Mouse (Mus musculus): ENCODE measurements around the gene Arhgef7. TPM values are rescaled to one million over a fixed set of nuclear protein-coding genes. Genes with fewer than 3 reads are reported as not detected.

Gene Arhgef7
- polyA plus RNA-seq, 1 experiment from 2014 or later, result 84.0 TPM

DNA sequence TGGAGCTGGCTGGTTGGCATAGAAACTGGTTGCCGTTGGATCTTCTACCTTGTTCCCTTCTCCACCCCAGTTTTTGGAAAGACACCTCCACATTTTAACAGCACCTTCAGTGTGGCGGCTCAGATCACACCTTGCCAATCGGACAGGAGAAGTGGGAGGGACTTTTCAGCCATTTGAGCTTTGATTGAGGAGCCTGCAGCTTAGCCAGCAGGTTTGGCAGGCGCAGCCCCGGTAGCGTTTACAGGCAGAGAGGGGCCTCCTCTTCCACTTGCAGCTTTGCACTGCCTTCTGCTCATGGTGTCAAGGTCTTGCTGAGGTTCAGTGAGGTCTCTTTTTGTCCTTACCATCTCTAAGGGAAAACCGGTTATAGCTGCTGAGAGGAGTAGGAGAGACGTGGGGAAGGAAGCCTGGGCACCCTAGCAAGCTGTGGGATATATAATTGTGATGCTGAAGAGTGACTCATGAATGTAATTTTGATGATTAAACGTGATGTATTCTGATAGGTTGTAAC, 95.1 kb downstream of the Arhgef7 start:
- H3K27ac ChIP-seq (replicated peaks; ENCODE audit: low read depth, low read length), result no peak overlapping the region
- no peak for ATAC-seq (ENCODE audit: low FRiP score, low TSS enrichment)

GRCm38 (mm10) chr8:11825756-11826155, 98.2 kb downstream of the Arhgef7 start:
- WGBS, result 81% methylated on average over 3 of the region's 3 CpGs
- no peak overlapping the region for H3K27ac ChIP-seq (replicated peaks; ENCODE audit: low read depth, low read length)
- H3K9me3 ChIP-seq (ENCODE audit: control insufficient read depth, low read length), result no peaks in the 10 kb centered on the region
- H3K9ac ChIP-seq (replicated peaks; ENCODE audit: low read length), result no peak overlapping the region
- DNase-seq, result no peak
- H3K4me1 ChIP-seq (ENCODE audit: control insufficient read depth, insufficient read depth, low read length), result peaks cover 12% of the 10 kb centered on the region
- H3K27me3 ChIP-seq (ENCODE audit: control insufficient read depth, insufficient read depth, low read length), result no peaks in the 10 kb centered on the region
- peaks cover 71% of the 10 kb centered on the region for H3K36me3 ChIP-seq (ENCODE audit: control insufficient read depth, insufficient read depth, low read length)
- H3K4me2 ChIP-seq (ENCODE audit: low read length), result no peak overlapping the region
- no peak for ATAC-seq (ENCODE audit: low FRiP score, low TSS enrichment)
- no peak overlapping the region for H3K4me3 ChIP-seq (replicated peaks; ENCODE audit: low read depth, low read length)

More for the DNA sequence above, 95.1 kb downstream of the Arhgef7 start:
- no peak for DNase-seq
- no peaks in the 10 kb centered on the region for H3K4me1 ChIP-seq (ENCODE audit: control insufficient read depth, insufficient read depth, low read length)
- no peaks in the 10 kb centered on the region for H3K27me3 ChIP-seq (ENCODE audit: control insufficient read depth, insufficient read depth, low read length)
- 92% methylated on average over 9 of the region's 9 CpGs for WGBS
- H3K4me2 ChIP-seq (ENCODE audit: low read length), result no peak overlapping the region
- H3K9ac ChIP-seq (replicated peaks; ENCODE audit: low read length), result no peak overlapping the region
- no peak overlapping the region for H3K4me3 ChIP-seq (replicated peaks; ENCODE audit: low read depth, low read length)
- no peaks in the 10 kb centered on the region for H3K9me3 ChIP-seq (ENCODE audit: control insufficient read depth, low read length)
- peaks cover 94% of the 10 kb centered on the region for H3K36me3 ChIP-seq (ENCODE audit: control insufficient read depth, insufficient read depth, low read length)

GRCm38 (mm10) chr8:11827312-11827711, 99.8 kb downstream of the Arhgef7 start:
- Histone ChIP-seq H3K4me3 (replicated peaks; ENCODE audit: low read depth, low read length) (no peak overlapping the region), H3K4me2 (ENCODE audit: low read length) (no peak overlapping the region), H3K36me3 (ENCODE audit: control insufficient read depth, insufficient read depth, low read length) (peaks cover 70% of the 10 kb centered on the region), H3K27ac (replicated peaks; ENCODE audit: low read depth, low read length) (no peak overlapping the region), H3K9ac (replicated peaks; ENCODE audit: low read length) (no peak overlapping the region), H3K9me3 (ENCODE audit: control insufficient read depth, low read length) (no peaks in the 10 kb centered on the region), H3K27me3 (ENCODE audit: control insufficient read depth, insufficient read depth, low read length) (no peaks in the 10 kb centered on the region), H3K4me1 (ENCODE audit: control insufficient read depth, insufficient read depth, low read length) (peaks cover 16% of the 10 kb centered on the region)
- peak; percentile 17 for DNase-seq
- WGBS, result 67% methylated on average over 3 of the region's 3 CpGs
- no peak for ATAC-seq (ENCODE audit: low FRiP score, low TSS enrichment)

DNA sequence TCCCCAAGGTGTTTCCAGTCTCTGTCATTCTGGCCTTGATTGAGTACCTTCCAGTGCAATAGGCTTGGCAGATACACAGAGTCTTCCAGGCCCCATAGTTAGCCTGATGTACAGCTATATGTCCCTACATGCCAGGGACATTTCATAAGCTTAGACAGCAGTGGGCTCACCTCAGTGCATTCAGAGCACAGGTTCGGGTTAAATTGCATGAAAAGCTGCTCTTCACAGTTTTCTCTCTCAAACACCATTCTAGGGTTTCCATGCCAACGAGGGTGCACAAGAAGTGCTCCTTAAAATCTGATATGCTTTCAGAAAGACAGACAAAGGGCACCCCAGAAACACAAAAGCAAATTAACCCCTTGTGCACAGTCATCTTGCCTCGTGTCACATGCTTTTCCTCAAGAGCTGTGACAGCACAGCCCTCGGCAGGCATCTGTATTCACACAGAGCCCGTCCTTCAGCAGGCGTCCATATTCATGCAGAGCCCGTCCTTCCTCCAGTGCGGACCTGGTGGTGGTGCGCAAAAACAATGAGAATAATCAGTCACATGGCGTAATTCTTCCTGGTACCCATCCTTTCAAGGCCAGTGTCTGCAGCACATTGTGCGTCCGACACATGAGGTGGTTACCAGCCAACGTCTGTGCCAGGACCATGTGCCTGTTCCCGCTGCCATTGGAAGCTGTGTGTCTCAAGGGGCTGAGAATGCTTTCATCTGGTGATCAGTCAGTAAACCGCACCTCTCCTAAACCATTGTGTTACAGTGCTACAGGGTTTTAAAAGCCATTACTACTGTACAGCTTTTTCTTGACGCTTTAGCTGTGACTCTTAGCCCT, 102.9 kb downstream of the Arhgef7 start:
- H3K4me1 ChIP-seq (ENCODE audit: control insufficient read depth, insufficient read depth, low read length), result peaks cover 16% of the 10 kb centered on the region
- H3K9me3 ChIP-seq (ENCODE audit: control insufficient read depth, low read length), result no peaks in the 10 kb centered on the region
- H3K9ac ChIP-seq (replicated peaks; ENCODE audit: low read length), result peak overlapping the region; percentile 18; the same call in 1 of the 2 replicates
- no peak overlapping the region for H3K4me3 ChIP-seq (replicated peaks; ENCODE audit: low read depth, low read length)
- H3K27me3 ChIP-seq (ENCODE audit: control insufficient read depth, insufficient read depth, low read length), result no peaks in the 10 kb centered on the region
- DNase-seq (peak; percentile 62), ATAC-seq (ENCODE audit: low FRiP score, low TSS enrichment) (peak; percentile 77)
- H3K36me3 ChIP-seq (ENCODE audit: control insufficient read depth, insufficient read depth, low read length), result peaks cover 71% of the 10 kb centered on the region
- H3K4me2 ChIP-seq (ENCODE audit: low read length), result no peak overlapping the region
- H3K27ac ChIP-seq (replicated peaks; ENCODE audit: low read depth, low read length), result peak overlapping the region; percentile 77
- 32% methylated on average over 16 of the region's 16 CpGs for WGBS

DNA sequence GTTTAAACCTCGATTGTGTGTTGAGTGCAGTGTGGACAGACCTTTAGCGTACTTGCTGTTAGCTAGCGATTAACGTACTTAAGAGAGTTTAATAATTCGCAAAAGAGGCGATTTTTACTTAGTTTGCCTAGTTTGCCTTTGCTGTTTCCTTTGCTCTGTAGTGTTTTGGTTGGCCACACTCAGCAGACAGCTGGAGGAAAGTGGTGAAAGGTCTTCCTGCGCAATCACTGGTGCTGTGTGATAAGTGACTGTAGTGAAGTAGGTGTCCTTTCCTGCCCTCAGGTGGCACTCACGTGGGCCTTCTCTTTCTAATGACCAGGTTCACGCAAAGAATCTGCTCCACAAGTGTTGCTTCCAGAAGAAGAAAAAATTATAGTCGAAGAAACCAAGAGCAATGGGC, 103.7 kb downstream of the Arhgef7 start:
- WGBS, result 94% methylated on average over 10 of the region's 10 CpGs
- Histone ChIP-seq H3K4me2 (ENCODE audit: low read length) (no peak overlapping the region), H3K4me3 (replicated peaks; ENCODE audit: low read depth, low read length) (no peak overlapping the region), H3K27me3 (ENCODE audit: control insufficient read depth, insufficient read depth, low read length) (no peaks in the 10 kb centered on the region), H3K9me3 (ENCODE audit: control insufficient read depth, low read length) (no peaks in the 10 kb centered on the region), H3K9ac (replicated peaks; ENCODE audit: low read length) (peak overlapping the region; percentile 23; the same call in 1 of the 2 replicates), H3K36me3 (ENCODE audit: control insufficient read depth, insufficient read depth, low read length) (peaks cover 69% of the 10 kb centered on the region), H3K4me1 (ENCODE audit: control insufficient read depth, insufficient read depth, low read length) (peaks cover 16% of the 10 kb centered on the region), H3K27ac (replicated peaks; ENCODE audit: low read depth, low read length) (peak overlapping the region; percentile 77)
- DNase-seq, result no peak
- no peak for ATAC-seq (ENCODE audit: low FRiP score, low TSS enrichment)

GRCm38 (mm10) chr8:11831939-11832338, 104.4 kb downstream of the Arhgef7 start:
- no peak overlapping the region for H3K27ac ChIP-seq (replicated peaks; ENCODE audit: low read depth, low read length)
- H3K4me2 ChIP-seq (ENCODE audit: low read length), result no peak overlapping the region
- peaks cover 16% of the 10 kb centered on the region for H3K4me1 ChIP-seq (ENCODE audit: control insufficient read depth, insufficient read depth, low read length)
- no peaks in the 10 kb centered on the region for H3K9me3 ChIP-seq (ENCODE audit: control insufficient read depth, low read length)
- H3K36me3 ChIP-seq (ENCODE audit: control insufficient read depth, insufficient read depth, low read length), result peaks cover 61% of the 10 kb centered on the region
- no peak overlapping the region for H3K9ac ChIP-seq (replicated peaks; ENCODE audit: low read length)
- no peak overlapping the region for H3K4me3 ChIP-seq (replicated peaks; ENCODE audit: low read depth, low read length)
- 90% methylated on average over 5 of the region's 5 CpGs for WGBS
- no peaks in the 10 kb centered on the region for H3K27me3 ChIP-seq (ENCODE audit: control insufficient read depth, insufficient read depth, low read length)
- ATAC-seq (ENCODE audit: low FRiP score, low TSS enrichment) (no peak), DNase-seq (no peak)

GRCm38 (mm10) chr8:11833157-11833556, 105.6 kb downstream of the Arhgef7 start:
- no peak overlapping the region for H3K9ac ChIP-seq (replicated peaks; ENCODE audit: low read length)
- peaks cover 58% of the 10 kb centered on the region for H3K36me3 ChIP-seq (ENCODE audit: control insufficient read depth, insufficient read depth, low read length)
- no peak overlapping the region for H3K4me2 ChIP-seq (ENCODE audit: low read length)
- no peak overlapping the region for H3K27ac ChIP-seq (replicated peaks; ENCODE audit: low read depth, low read length)
- 95% methylated on average over 4 of the region's 4 CpGs for WGBS
- H3K4me3 ChIP-seq (replicated peaks; ENCODE audit: low read depth, low read length), result no peak overlapping the region
- H3K27me3 ChIP-seq (ENCODE audit: control insufficient read depth, insufficient read depth, low read length), result no peaks in the 10 kb centered on the region
- peaks cover 16% of the 10 kb centered on the region for H3K4me1 ChIP-seq (ENCODE audit: control insufficient read depth, insufficient read depth, low read length)
- no peaks in the 10 kb centered on the region for H3K9me3 ChIP-seq (ENCODE audit: control insufficient read depth, low read length)
- ATAC-seq (ENCODE audit: low FRiP score, low TSS enrichment) (no peak), DNase-seq (no peak)

DNA sequence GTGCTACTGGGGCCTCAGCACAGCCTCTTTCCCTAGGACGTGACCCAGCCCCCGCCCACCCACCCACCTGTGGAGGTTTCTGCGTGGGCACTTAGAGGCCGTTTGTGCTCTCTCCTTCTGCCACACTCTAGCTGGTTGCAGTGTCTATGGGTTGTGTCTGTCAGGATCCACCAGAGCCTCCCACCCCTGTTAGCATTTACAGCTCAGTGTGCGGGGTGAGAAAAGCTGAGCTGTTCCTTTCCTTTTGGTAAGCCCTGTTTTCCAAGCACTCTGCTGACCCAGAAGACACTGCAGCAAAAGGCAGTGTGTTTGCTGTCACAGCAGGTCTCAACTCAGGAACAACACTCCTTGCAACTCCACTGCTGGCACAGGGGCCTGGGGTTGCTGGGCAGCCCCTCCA, 106.7 kb downstream of the Arhgef7 start:
- no peak for DNase-seq
- WGBS, result 89% methylated on average over 5 of the region's 5 CpGs
- H3K27me3 ChIP-seq (ENCODE audit: control insufficient read depth, insufficient read depth, low read length), result no peaks in the 10 kb centered on the region
- no peak overlapping the region for H3K4me3 ChIP-seq (replicated peaks; ENCODE audit: low read depth, low read length)
- H3K9ac ChIP-seq (replicated peaks; ENCODE audit: low read length), result no peak overlapping the region
- peaks cover 50% of the 10 kb centered on the region for H3K36me3 ChIP-seq (ENCODE audit: control insufficient read depth, insufficient read depth, low read length)
- H3K4me1 ChIP-seq (ENCODE audit: control insufficient read depth, insufficient read depth, low read length), result peaks cover 16% of the 10 kb centered on the region
- H3K27ac ChIP-seq (replicated peaks; ENCODE audit: low read depth, low read length), result no peak overlapping the region
- H3K4me2 ChIP-seq (ENCODE audit: low read length), result no peak overlapping the region
- no peak for ATAC-seq (ENCODE audit: low FRiP score, low TSS enrichment)
- no peaks in the 10 kb centered on the region for H3K9me3 ChIP-seq (ENCODE audit: control insufficient read depth, low read length)

GRCm38 (mm10) chr8:11834691-11835090, 107.2 kb downstream of the Arhgef7 start:
- 91% methylated on average over 16 of the region's 16 CpGs for WGBS
- Histone ChIP-seq H3K9ac (replicated peaks; ENCODE audit: low read length) (no peak overlapping the region), H3K36me3 (ENCODE audit: control insufficient read depth, insufficient read depth, low read length) (peaks cover 50% of the 10 kb centered on the region), H3K27me3 (ENCODE audit: control insufficient read depth, insufficient read depth, low read length) (no peaks in the 10 kb centered on the region), H3K9me3 (ENCODE audit: control insufficient read depth, low read length) (no peaks in the 10 kb centered on the region), H3K4me2 (ENCODE audit: low read length) (no peak overlapping the region), H3K4me1 (ENCODE audit: control insufficient read depth, insufficient read depth, low read length) (peaks cover 15% of the 10 kb centered on the region), H3K27ac (replicated peaks; ENCODE audit: low read depth, low read length) (no peak overlapping the region), H3K4me3 (replicated peaks; ENCODE audit: low read depth, low read length) (no peak overlapping the region)
- ATAC-seq (ENCODE audit: low FRiP score, low TSS enrichment) (no peak), DNase-seq (no peak)

All from midbrain, embryonic 14.5 days (tissue).